Mouse (Mus musculus): ENCODE measurements around the gene D630003M21Rik.

DNA sequence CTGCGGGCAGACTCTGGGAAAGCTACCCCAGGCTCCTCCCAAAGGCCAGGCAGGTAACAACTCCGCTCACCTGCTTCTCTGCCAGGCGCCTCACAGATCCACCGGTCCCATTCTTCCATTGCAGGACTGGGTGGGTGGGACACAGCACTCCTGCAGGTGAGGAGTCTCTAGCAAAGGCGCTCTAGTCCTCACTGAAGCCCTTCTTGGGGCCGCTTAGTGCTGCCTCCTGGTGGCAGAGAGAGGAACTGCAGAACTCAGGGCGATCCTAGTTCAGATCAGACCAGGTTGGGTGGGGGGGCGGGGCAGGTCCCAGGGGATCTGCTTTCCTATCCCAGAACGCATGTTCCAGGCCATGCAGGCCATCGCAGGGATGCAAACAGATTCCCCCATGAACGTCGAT, 29.8 kb upstream of the D630003M21Rik start:
- peak; percentile 86 for TF ChIP-seq CTCF (IDR thresholded peaks at IDR 0.05; ENCODE audit: low read depth)
- no peak for TF ChIP-seq EP300 (IDR thresholded peaks at IDR 0.05; ENCODE audit: low read depth)
